Mouse (Mus musculus): ENCODE results near the gene Gm10228. TPM values are rescaled to one million over a fixed set of nuclear protein-coding genes. Genes with fewer than 3 reads are reported as not detected.
"Not testable (repeated sequence)": the region's sequence is repeated elsewhere in the genome, so short reads cannot be mapped to it uniquely, and the experiment has no call there.

The Gm10228 gene
- polyA plus RNA-seq (2015; fragmentation: Nextera tagmentation; extraction: Ambion mirVana): not detected in 2 replicates

DNA sequence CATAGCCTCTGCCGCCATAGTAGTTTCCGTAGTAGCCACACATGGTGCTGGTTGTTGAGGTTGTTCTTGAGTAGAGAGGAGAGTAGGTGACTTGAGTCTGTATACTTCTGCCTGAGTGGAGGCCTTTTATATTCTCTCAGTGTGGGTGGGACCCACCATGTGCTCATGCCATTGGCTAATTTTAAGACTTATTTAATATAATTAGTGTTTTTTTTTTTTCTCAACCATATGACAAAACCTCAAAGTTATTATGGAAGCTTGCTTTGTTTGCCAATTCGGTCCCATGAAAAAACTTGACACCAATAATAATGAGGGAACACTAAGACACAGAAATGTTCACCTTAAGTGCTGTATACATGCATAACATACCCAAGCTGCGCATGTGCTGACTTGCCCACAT is at the start of gene Gm10228:
Gm10228 (minus strand) TSS at position 101 of the 400 bp plus-strand sequence.
- H3K27ac ChIP-seq (ENCODE audit: low read depth, low read length); H3K4me1 ChIP-seq (replicated peaks; ENCODE audit: control insufficient read depth, insufficient read depth, low read length); H3K27me3 ChIP-seq (replicated peaks; ENCODE audit: control insufficient read depth, insufficient read depth, low read length); H3K36me3 ChIP-seq (ENCODE audit: control insufficient read depth, insufficient read depth); H3K4me3 ChIP-seq (ENCODE audit: low read depth, low read length); H3K9ac ChIP-seq (ENCODE audit: low read depth, low read length); H3K4me2 ChIP-seq (replicated peaks; ENCODE audit: low read depth); ATAC-seq; H3K9me3 ChIP-seq (ENCODE audit: control insufficient read depth): not testable (repeated sequence)
- WGBS: 89% methylated on average over 2 of the region's 4 CpGs

- H3K27ac ChIP-seq (ENCODE audit: low read depth, low read length); H3K9ac ChIP-seq (ENCODE audit: low read depth, low read length); H3K36me3 ChIP-seq (ENCODE audit: control insufficient read depth, insufficient read depth); H3K4me2 ChIP-seq (replicated peaks; ENCODE audit: low read depth); H3K4me3 ChIP-seq (ENCODE audit: low read depth, low read length); ATAC-seq; H3K4me1 ChIP-seq (replicated peaks; ENCODE audit: control insufficient read depth, insufficient read depth, low read length); H3K9me3 ChIP-seq (ENCODE audit: control insufficient read depth); H3K27me3 ChIP-seq (replicated peaks; ENCODE audit: control insufficient read depth, insufficient read depth, low read length): not testable (repeated sequence)
- 72% methylated on average over 2 of the region's 2 CpGs for WGBS
Observed at GRCm38 (mm10) chr16:89071041-89071440, 29.8 kb upstream of the Gm10228 start.

DNA sequence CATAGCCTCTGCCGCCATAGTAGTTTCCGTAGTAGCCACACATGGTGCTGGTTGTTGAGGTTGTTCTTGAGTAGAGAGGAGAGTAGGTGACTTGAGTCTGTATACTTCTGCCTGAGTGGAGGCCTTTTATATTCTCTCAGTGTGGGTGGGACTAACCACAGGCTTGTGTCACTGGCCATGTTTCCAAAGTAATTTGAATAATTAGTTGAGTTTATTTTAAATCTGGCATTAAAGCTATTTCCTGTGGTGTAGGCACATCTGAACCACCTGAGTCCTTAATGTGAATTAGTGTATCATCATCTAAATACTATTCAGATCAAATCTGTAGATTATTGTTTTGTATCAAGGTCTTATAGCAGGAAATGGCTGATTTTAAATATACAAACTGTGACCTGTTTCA is 22.6 kb upstream of the Gm10228 start, which contains the start of gene 1110025L11Rik:
1110025L11Rik (minus strand) TSS at position 101 of the 400 bp plus-strand sequence.
- H3K9ac ChIP-seq (ENCODE audit: low read depth, low read length); ATAC-seq; H3K9me3 ChIP-seq (ENCODE audit: control insufficient read depth); H3K4me2 ChIP-seq (replicated peaks; ENCODE audit: low read depth); H3K4me1 ChIP-seq (replicated peaks; ENCODE audit: control insufficient read depth, insufficient read depth, low read length); H3K36me3 ChIP-seq (ENCODE audit: control insufficient read depth, insufficient read depth); H3K27me3 ChIP-seq (replicated peaks; ENCODE audit: control insufficient read depth, insufficient read depth, low read length); H3K4me3 ChIP-seq (ENCODE audit: low read depth, low read length); H3K27ac ChIP-seq (ENCODE audit: low read depth, low read length): not testable (repeated sequence)
- WGBS: no CpG with 5 or more reads among the region's 2 CpGs

DNA sequence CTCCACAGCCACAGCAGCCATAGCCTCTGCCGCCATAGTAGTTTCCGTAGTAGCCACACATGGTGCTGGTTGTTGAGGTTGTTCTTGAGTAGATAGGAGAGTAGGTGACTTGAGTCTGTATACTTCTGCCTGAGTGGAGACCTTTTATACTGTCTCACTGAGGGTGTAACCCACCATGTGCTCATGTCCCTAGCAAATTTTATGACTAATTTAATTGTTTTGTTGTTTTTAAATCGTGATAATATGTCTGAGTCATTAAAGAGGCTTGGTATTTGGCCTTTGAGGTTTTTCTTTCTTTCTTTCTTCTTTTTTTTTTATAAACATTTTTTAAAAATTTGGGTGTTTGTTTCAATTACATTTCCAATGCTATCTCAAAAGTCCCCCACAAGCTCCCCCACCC is 6.5 kb upstream of the Gm10228 start, which contains the start of gene Krtap6-5:
Krtap6-5 (minus strand) TSS at position 101 of the 400 bp plus-strand sequence.
- Histone ChIP-seq H3K4me3 (ENCODE audit: low read depth, low read length) (no peak within 1 kb of the TSS), H3K27ac (ENCODE audit: low read depth, low read length) (no peak within 1 kb of the TSS), H3K4me1 (replicated peaks; ENCODE audit: control insufficient read depth, insufficient read depth, low read length) (no peaks in the 10 kb centered on the region), H3K9me3 (ENCODE audit: control insufficient read depth) (no peaks in the 10 kb centered on the region), H3K36me3 (ENCODE audit: control insufficient read depth, insufficient read depth) (no peaks in the 10 kb centered on the region), H3K9ac (ENCODE audit: low read depth, low read length) (no peak within 1 kb of the TSS), H3K4me2 (replicated peaks; ENCODE audit: low read depth) (no peak within 1 kb of the TSS), H3K27me3 (replicated peaks; ENCODE audit: control insufficient read depth, insufficient read depth, low read length) (no peaks in the 10 kb centered on the region)
- WGBS: 77% methylated on average over 3 of the region's 3 CpGs
- no peak for TF ChIP-seq CTCF (IDR thresholded peaks at IDR 0.05; ENCODE audit: low read depth)
- ATAC-seq: no peak

DNA sequence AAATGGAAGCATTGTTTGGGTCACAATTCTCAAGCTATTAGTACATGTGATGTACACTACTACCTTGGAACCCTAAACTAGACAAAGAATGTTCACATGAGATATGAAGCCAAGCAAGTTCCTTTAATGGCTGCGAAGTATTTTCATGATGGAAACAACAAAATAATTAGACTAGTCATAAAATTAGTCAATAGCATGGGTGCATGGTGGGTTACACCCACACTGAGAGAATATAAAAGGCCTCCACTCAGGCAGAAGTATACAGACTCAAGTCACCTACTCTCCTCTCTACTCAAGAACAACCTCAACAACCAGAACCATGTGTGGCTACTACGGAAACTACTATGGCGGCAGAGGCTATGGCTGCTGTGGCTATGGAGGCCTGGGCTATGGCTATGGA is 9.9 kb downstream of the Gm10228 start, which contains the start of gene Krtap6-1:
Krtap6-1 (plus strand) TSS at position 301 of the 400 bp plus-strand sequence.
- not testable (repeated sequence) for H3K4me2 ChIP-seq (replicated peaks; ENCODE audit: low read depth); ATAC-seq

DNA sequence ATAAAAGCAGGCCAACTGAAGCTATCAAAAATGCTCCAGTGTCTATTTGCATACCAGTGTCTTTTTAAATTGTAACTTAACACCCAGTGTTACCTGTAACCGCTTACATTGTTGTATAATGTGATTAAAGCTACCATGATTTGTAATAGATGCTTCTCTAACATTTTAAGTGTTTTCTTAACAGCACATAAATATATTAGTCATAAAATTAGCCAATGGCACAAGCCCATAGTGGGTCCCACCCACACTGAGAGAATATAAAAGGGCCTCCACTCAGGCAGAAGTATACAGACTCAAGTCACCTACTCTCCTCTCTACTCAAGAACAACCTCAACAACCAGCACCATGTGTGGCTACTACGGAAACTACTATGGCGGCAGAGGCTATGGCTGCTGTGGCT is 26.3 kb downstream of the Gm10228 start, which contains the start of gene Gm10229:
Gm10229 (plus strand) TSS at position 301 of the 400 bp plus-strand sequence.
- H3K4me1 ChIP-seq (replicated peaks; ENCODE audit: control insufficient read depth, insufficient read depth, low read length); H3K4me2 ChIP-seq (replicated peaks; ENCODE audit: low read depth); H3K27me3 ChIP-seq (replicated peaks; ENCODE audit: control insufficient read depth, insufficient read depth, low read length); H3K9me3 ChIP-seq (ENCODE audit: control insufficient read depth); H3K9ac ChIP-seq (ENCODE audit: low read depth, low read length); H3K27ac ChIP-seq (ENCODE audit: low read depth, low read length); H3K4me3 ChIP-seq (ENCODE audit: low read depth, low read length); H3K36me3 ChIP-seq (ENCODE audit: control insufficient read depth, insufficient read depth); ATAC-seq: not testable (repeated sequence)
- 90% methylated on average over 1 of the region's 3 CpGs for WGBS

More for the DNA sequence above, 9.9 kb downstream of the Gm10228 start, which contains the start of gene Krtap6-1:
- not testable (repeated sequence) for H3K27me3 ChIP-seq (replicated peaks; ENCODE audit: control insufficient read depth, insufficient read depth, low read length); H3K36me3 ChIP-seq (ENCODE audit: control insufficient read depth, insufficient read depth); H3K4me3 ChIP-seq (ENCODE audit: low read depth, low read length); H3K27ac ChIP-seq (ENCODE audit: low read depth, low read length); H3K4me1 ChIP-seq (replicated peaks; ENCODE audit: control insufficient read depth, insufficient read depth, low read length); H3K9ac ChIP-seq (ENCODE audit: low read depth, low read length); H3K9me3 ChIP-seq (ENCODE audit: control insufficient read depth)
- WGBS: 96% methylated on average over 3 of the region's 3 CpGs

DNA sequence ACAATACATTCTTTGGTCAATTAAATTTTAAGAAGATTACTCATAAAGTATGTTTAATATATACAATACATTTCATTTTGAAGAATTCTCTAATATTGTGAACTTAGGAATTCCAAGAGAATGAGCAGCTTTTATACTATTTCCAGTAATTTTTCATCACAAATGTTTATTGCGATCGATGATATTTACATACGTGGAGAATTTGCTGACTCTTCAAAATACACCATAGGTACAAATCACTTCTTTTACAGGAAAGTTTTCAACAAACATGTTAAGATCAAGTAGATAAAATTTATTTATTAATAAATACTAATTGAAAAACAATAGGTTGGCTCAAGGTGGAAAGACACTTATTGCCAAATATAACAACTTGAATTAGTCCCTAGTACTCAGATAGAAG is 27.3 kb downstream of the Gm10228 start:
- H3K4me2 ChIP-seq (replicated peaks; ENCODE audit: low read depth): no peak overlapping the region
- WGBS: 95% methylated on average over 3 of the region's 3 CpGs
- no peaks in the 10 kb centered on the region for H3K27me3 ChIP-seq (replicated peaks; ENCODE audit: control insufficient read depth, insufficient read depth, low read length)
- no peak for ATAC-seq
- H3K36me3 ChIP-seq (ENCODE audit: control insufficient read depth, insufficient read depth): no peaks in the 10 kb centered on the region
- TF ChIP-seq CTCF (IDR thresholded peaks at IDR 0.05; ENCODE audit: low read depth): no peak
- no peak overlapping the region for H3K9ac ChIP-seq (ENCODE audit: low read depth, low read length)
- H3K4me1 ChIP-seq (replicated peaks; ENCODE audit: control insufficient read depth, insufficient read depth, low read length): no peaks in the 10 kb centered on the region
- no peaks in the 10 kb centered on the region for H3K9me3 ChIP-seq (ENCODE audit: control insufficient read depth)
- no peak overlapping the region for H3K27ac ChIP-seq (ENCODE audit: low read depth, low read length)
- H3K4me3 ChIP-seq (ENCODE audit: low read depth, low read length): no peak overlapping the region

All from intestine, postnatal 0 days (tissue).